Mouse (Mus musculus): ENCODE results near the gene Dbnl.
"Not testable (repeated sequence)": the region's sequence is repeated elsewhere in the genome, so short reads cannot be mapped to it uniquely, and the experiment has no call there.

Dbnl gene

DNA sequence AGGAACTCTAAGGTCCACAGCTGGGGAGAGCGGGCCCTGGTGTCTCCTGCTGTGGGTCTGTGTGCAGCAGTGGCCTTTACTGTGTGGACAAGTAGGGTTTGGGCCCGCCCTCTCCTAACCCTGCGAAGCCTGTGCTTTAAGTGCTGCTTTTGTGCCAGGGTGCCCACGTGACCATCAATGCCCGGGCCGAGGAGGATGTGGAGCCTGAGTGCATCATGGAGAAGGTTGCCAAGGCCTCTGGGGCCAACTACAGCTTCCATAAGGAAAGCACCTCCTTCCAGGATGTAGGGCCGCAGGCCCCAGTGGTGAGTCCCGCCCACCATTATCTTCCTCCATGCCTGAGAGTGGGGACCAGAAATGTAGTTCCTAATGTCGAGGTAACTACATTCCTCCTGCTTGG, 7.0 kb downstream of the Dbnl start:
- DNase-seq (ENCODE audit: extremely low read depth, low read depth, low spot score) = no peak

GRCm38 (mm10) chr11:5795706-5796105, 7.4 kb downstream of the Dbnl start:
- DNase-seq (ENCODE audit: extremely low read depth, low read depth, low spot score) = no peak

DNA sequence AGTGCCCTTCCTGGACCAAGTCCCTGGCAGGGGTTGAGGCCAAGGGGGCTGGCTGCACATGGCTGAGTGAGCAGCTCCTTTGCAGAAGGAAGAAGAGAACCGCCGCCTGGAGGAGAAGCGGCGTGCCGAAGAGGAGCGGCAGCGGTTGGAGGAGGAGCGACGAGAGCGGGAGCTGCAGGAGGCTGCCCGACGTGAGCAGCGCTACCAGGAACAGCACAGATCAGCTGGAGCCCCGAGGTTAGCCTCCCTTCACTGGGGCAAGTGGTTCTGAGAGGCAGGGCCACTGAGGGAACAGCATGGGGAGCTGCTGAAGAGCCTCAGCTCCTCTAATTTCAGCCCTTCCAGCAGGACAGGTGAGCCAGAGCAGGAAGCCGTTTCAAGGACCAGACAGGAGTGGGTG, 8.7 kb downstream of the Dbnl start:
- DNase-seq (ENCODE audit: extremely low read depth, low read depth, low spot score) = no peak

- DNase-seq (ENCODE audit: extremely low read depth, low read depth, low spot score) = no peak
Measured at GRCm38 (mm10) chr11:5797371-5797770, 9.1 kb downstream of the Dbnl start.

- no peak for DNase-seq (ENCODE audit: extremely low read depth, low read depth, low spot score)
Measured at GRCm38 (mm10) chr11:5797928-5798327, 9.6 kb downstream of the Dbnl start.

DNA sequence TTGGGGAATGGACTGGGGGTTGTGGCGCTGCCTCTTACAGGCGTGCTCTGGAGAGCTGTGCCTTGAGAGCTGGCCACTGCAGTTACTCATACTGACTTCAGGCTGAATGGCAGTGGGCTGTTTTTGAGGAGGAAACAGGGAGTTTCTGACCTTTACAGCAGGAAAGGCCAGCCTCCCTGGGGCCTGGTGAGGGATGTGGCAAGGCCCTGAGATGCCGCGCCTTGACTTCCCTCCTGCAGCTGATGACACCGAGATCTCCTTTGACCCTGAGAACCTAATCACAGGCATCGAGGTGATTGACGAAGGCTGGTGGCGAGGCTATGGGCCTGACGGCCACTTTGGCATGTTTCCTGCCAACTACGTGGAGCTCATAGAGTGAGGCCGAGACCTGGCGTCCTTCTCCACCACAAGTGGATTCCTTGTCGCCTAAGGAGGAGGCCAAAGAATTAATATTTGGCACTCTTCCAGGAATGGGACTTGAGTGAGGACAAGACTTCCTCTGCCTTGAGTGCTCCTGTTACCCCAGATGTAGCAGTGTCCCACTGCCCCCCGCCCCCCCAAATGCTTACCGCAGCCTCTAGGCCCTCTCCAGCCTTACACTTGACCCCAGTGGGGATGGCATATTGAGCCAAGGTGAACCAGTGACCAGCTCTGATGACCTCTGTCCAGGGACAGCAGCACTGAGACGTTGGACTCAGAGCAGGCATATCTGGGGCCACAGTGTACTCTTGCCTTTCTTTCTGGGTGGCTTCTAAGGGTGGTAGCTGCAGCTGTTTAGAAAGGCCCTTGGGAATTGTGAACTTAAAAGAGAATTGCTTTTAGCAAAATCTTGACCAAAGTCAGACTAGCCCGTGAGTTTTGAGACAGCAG, 11.6 kb downstream of the Dbnl start:
- no peak for DNase-seq (ENCODE audit: extremely low read depth, low read depth, low spot score)

- DNase-seq (ENCODE audit: extremely low read depth, low read depth, low spot score) = no peak
Measured at GRCm38 (mm10) chr11:5801511-5801910, 13.2 kb downstream of the Dbnl start.

- DNase-seq (ENCODE audit: extremely low read depth, low read depth, low spot score) = no peak
Measured at GRCm38 (mm10) chr11:5802005-5802404, 13.7 kb downstream of the Dbnl start.

DNA sequence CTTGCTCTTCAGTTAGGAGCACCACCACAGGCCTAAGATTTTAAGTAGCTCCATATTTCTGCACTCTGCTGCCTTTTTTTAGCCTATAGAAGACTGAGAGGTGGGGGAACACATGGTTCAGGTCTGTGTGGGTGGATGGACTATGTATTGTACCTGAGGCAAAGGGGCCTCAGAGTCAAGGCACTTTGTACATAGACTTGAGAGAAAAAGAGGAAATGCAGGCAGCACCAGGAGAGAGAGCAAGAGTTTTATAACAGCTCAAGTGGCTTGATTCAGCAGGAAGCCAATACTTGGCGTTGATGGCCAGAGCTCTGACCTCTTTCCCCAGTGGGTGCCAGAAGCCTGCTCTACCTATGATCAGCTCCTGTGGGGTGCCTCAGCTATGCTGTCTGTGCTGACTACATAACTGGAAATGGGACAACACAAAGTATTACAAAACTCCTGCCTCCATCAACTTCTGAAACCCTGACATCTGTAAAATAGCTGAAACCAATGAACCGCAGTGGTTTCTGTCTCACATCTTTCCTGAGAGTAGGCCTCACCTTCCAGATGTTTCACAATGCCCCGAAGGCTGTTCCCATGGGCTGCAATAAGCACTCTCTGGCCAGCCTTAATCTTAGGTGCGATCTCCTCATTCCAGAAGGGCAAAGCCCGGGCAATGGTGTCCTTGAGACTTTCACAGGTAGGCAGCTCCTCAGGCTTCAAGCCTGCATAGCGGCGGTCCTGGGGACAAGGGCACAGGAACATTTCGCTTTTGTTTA, 14.3 kb downstream of the Dbnl start:
- DNase-seq (ENCODE audit: extremely low read depth, low read depth, low spot score) = no peak

DNA sequence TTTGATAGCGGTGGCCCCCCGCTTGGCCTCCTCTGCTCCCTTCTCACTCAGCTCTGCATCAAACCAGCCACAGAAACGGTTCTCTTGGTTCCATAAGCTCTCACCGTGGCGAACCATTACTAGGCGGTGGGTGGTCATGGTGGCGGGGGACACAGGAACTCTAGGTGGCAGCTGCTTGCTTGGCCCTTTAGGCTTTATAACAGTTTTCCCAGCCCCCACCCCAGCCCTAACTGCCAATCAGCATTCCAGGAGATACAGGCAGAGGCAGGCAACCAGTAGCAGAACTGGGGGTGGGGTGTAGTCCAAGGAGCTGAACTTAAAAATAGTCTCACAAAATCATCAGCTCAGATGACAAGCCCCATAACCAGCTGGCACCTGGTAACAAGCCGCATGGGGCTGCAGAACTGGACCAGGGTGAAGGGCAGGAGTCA, 15.3 kb downstream of the Dbnl start, which contains the start of gene Pgam2:
Gene Pgam2, minus strand, starts transcription at position 183 of the 431 bp plus-strand sequence.
- DNase-seq (ENCODE audit: extremely low read depth, low read depth, low spot score) = no peak

DNA sequence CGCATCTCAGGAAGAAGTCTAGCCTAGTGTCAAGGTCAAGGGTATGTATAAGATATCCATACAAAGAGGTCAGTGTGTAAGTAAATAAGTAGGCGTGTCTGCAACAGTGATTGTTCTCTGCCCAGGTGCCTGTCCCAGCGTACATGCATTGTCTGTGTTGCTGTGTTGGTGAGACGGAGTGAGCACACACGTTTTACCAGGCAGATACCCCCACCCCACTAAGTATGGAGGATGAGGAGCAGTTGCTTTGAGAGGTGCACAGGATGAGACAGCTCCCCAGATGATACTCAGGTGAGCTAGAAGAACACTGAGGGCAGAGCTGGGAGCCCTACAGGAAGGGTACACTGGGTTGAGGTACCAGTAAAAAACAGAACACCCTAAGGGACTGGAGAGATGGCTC, 15.9 kb downstream of the Dbnl start:
- DNase-seq (ENCODE audit: extremely low read depth, low read depth, low spot score) = no peak

DNA sequence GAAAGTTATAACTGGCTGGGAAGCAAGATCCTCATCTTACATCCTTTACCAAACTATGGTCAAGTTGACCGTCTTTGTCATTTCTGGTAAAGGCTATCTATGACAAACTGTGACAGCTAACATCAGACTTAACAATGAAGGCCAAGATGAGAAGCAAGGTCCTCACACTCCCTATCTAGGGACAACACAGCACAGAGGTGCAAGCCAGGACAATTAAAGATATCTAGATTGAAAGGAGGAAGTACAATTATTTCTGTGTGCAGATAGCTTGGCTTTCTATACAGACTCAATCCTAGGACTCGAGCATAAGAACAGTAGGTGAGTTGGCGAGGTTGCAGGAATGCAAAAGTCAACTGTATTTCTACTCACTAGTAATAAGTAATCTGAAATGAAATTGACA, 17.4 kb downstream of the Dbnl start:
- DNase-seq (ENCODE audit: extremely low read depth, low read depth, low spot score) = no peak

DNA sequence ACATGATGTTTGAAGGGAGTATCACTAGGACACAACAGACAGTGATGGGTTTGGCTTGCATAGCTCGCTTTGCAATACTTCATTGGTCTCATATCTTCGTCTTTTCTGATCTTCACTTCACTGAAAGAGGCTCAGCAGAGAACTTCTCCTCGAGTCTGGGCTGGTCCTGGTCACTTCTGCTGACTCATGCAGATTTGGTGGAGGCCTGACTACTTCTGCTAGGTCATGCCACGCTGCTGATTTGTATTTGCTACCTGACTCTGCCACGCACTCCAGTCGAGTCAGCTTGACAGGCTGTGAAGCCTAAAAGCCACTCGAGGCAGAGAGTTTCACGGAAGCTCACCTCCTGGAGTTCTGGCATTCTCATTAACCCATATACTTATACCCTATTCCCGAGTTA, 19.7 kb downstream of the Dbnl start:
- DNase-seq (ENCODE audit: extremely low read depth, low read depth, low spot score) = no peak

DNA sequence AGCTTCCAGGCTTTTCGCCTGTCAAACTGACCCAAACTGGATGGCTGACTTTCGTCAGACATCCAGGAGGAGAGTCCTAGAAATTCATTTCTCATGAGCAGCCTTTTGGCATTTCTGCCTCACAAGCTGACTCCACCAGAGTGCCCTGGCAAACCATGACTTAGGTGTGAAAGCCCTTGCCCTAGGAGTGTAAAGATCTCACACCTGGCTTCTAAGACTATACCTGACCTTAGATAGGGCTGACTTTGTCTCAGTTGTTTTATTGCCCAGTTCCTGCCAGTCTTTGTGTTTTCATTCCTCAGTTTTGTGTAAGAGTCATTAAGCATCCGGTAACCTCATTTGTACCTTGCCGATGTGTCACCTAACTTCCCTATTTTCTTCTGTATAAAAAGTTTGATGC, 21.2 kb downstream of the Dbnl start:
- DNase-seq (ENCODE audit: extremely low read depth, low read depth, low spot score) = not testable (repeated sequence)

DNA sequence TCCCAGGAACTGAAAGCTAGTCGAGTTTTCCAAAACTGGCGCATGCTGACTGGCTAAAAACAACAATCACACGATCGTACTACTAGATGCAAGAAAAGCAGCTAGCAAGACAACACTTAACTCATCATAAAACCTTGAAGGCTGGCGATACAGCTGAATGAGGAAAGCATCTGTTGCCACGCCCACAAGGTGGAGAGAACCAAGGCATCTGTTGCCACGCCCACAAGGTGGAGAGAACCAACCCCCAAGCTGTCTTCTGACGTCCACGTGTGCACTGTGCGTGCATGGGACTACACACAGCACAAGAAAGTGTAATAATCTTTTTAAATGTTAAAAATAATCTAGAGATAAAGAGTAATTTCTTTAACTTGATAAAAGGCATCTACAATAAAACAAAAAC, 25.1 kb downstream of the Dbnl start:
- no peak for DNase-seq (ENCODE audit: extremely low read depth, low read depth, low spot score)

DNA sequence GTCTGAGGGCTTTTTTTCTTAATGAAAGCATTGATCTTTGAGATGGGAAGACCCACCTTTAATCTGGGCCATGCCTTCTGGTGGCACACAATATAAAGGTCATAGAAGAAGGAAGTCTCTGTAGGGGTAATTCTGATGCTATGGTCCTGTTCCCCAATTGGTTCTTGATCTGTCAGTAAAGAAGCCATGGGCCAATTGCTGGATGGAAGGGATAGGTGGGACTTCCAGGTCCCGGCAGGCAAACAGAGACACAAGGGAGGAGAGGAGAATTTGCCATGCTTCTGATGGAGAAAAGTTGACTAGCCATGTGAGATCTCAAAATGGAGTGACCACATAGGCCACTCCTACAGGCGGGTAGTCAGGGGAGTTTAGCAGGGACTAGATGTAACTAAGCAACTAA, 30.9 kb downstream of the Dbnl start:
- DNase-seq (ENCODE audit: extremely low read depth, low read depth, low spot score) = no peak

DNA sequence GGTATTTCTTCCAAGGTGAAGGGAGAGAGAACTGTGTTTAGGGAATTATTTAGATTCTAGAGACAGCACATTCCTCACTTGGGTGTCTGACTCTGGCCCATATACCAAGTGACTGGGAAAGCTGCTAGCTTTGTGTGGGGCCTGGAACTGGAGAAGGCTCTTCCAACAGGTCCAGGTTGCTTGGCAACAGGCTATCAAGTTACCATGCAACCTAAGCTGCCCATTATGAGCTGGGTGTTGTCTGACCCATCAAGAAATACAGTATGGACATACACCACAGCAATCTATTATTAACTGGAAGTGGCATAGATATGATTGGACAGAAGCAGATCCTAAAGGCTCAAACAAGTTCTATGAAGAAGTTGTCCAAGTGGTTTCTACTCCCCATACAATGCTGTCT, 37.1 kb downstream of the Dbnl start:
- DNase-seq (ENCODE audit: extremely low read depth, low read depth, low spot score) = no peak

GRCm38 (mm10) chr11:5827931-5828330, 39.6 kb downstream of the Dbnl start:
- DNase-seq (ENCODE audit: extremely low read depth, low read depth, low spot score) = no peak

DNA sequence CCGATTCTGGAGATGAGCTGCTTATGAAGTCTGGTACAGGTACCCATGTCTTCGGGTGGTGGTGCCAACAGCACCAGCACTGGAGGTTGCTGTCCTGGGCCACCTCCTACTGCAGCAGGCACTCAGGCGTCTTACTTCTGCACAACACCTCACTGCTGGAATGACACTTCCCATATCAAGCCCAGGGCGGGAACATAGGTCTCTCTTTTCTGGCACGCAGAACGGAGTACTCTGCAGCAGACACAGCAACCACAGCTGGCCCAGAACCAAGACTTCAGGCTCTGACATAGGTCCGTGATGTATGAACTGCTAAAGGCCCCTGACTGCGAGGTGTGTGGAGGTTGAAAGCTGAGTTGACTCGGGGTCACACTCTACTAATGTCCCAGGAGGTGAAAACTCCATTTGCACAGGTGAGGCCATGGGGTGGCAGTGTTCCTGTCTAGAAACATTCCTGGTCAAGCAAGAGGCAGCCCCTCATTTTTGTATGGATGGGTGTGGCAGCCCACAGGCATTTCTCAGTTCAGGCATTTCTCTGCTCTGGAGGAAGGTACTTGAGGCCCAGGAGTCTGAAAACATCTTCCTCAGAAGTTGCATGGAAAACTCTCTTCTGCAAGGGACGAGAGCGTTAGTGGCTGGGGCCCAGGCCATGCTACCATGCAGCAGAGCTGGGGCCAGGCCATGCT, 40.4 kb downstream of the Dbnl start:
- no peak for DNase-seq (ENCODE audit: extremely low read depth, low read depth, low spot score)

DNA sequence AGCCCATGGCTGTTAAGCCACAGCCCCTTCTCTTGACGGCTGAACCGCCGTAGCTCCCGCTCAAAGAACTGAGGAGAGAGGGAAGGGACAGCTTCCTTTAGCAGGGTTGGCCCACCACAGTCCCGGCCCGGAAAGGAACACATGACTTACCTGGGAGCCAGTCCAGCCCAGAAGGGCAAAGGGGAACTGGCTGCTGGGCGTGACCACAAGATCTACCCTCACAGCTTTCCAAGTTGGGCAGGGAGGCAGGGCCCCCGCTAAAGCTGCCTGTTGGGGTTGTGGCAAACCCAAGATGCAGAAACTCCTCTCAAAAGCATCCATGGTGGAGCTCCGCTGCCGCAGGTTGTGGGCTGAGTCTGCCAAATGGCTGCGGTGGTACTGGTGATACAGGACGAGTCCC, 41.0 kb downstream of the Dbnl start:
- DNase-seq (ENCODE audit: extremely low read depth, low read depth, low spot score) = no peak

DNA sequence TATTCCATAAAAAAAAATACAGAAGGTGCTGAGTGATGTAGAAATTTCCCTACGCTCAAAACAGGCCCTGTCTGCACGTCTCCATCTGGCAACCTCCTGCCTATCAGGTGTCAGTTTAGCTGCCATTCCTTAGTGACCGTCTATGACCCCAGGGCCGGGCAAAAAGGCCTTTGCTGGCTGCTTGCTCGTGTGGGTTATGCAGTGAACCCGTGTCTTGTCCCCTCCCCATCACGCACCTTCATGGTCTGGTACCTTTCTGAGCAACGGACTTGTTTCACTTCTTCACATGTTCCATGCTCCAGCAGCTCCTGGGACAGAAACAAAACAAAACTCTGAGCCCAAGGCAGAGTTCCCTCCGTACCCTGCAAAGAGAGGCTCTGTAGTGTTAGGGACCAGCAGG, 46.2 kb downstream of the Dbnl start:
- DNase-seq (ENCODE audit: extremely low read depth, low read depth, low spot score) = no peak

DNA sequence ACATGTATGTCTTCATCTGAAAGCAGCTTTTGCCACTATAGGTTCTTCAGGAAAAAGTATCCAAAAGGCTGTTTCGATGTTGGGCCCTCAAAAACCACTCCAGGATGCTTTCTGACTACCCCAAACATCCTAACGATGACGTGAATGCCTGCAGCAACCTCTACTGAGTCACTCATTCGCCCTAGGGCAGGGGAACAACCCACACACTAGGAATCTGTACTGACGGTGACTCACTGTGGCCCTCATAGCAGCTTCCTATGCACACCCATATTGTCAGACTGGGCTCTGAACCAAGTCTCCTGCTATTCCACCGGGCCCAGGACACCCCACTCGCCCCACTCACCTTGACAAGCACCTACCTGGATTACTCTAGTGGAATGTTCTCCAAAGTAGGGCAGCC, 46.8 kb downstream of the Dbnl start:
- DNase-seq (ENCODE audit: extremely low read depth, low read depth, low spot score) = no peak

Measured in fat pad, adult 2 months (tissue).